Mouse (Mus musculus): ENCODE results near the gene Vmn1r4. TPM values are rescaled to one million over a fixed set of nuclear protein-coding genes. Genes with fewer than 3 reads are reported as not detected.
A peak's percentile ranks its signal among the peaks of the same experiment; 100 is the strongest.

The Vmn1r4 gene
- polyA plus RNA-seq, 1 experiment from 2014 or later, result 0.16 TPM

GRCm38 (mm10) chr6:56923331-56923725 lies 487 bp upstream of the Vmn1r4 start:
- peak overlapping the region; percentile 89 for H3K9ac ChIP-seq (ENCODE audit: low read length)
- peak overlapping the region; percentile 78 for H3K27ac ChIP-seq (ENCODE audit: low read length)
- peak; percentile 7; the same call in 1 of the 2 replicates for ATAC-seq (replicated peaks; ENCODE audit: extremely low read depth, insufficient read depth, low FRiP score)
- H3K36me3 ChIP-seq (ENCODE audit: control insufficient read depth, insufficient read depth), result no peaks in the 10 kb centered on the region
- WGBS, result under 1% methylated on average over 25 of the region's 25 CpGs
- H3K4me2 ChIP-seq (ENCODE audit: low read depth, low read length), result peak overlapping the region; percentile 64
- peak overlapping the region; percentile 88 for H3K4me3 ChIP-seq (ENCODE audit: low read length)
- peaks cover 22% of the 10 kb centered on the region for H3K4me1 ChIP-seq (ENCODE audit: control insufficient read depth, insufficient read depth, low read length)
- H3K27me3 ChIP-seq (ENCODE audit: control insufficient read depth, insufficient read depth, low read length), result no peaks in the 10 kb centered on the region
- no peaks in the 10 kb centered on the region for H3K9me3 ChIP-seq (replicated peaks; ENCODE audit: control insufficient read depth, low read length)

- Histone ChIP-seq H3K27me3 (ENCODE audit: control insufficient read depth, insufficient read depth, low read length) (no peaks in the 10 kb centered on the region), H3K27ac (ENCODE audit: low read length) (no peak overlapping the region), H3K4me2 (ENCODE audit: low read depth, low read length) (no peak overlapping the region), H3K4me3 (ENCODE audit: low read length) (no peak overlapping the region), H3K4me1 (ENCODE audit: control insufficient read depth, insufficient read depth, low read length) (no peaks in the 10 kb centered on the region), H3K36me3 (ENCODE audit: control insufficient read depth, insufficient read depth) (no peaks in the 10 kb centered on the region), H3K9ac (ENCODE audit: low read length) (no peak overlapping the region), H3K9me3 (replicated peaks; ENCODE audit: control insufficient read depth, low read length) (no peaks in the 10 kb centered on the region)
- ATAC-seq (replicated peaks; ENCODE audit: extremely low read depth, insufficient read depth, low FRiP score), result no peak
- 59% methylated on average over 4 of the region's 4 CpGs for WGBS
Measured at GRCm38 (mm10) chr6:56931648-56932415, 8.0 kb downstream of the Vmn1r4 start.

GRCm38 (mm10) chr6:56932464-56932863 lies 8.6 kb downstream of the Vmn1r4 start:
- WGBS, result 49% methylated on average over 2 of the region's 2 CpGs
- no peaks in the 10 kb centered on the region for H3K36me3 ChIP-seq (ENCODE audit: control insufficient read depth, insufficient read depth)
- ATAC-seq (replicated peaks; ENCODE audit: extremely low read depth, insufficient read depth, low FRiP score), result no peak
- no peak overlapping the region for H3K4me3 ChIP-seq (ENCODE audit: low read length)
- no peak overlapping the region for H3K9ac ChIP-seq (ENCODE audit: low read length)
- no peak overlapping the region for H3K27ac ChIP-seq (ENCODE audit: low read length)
- no peak overlapping the region for H3K4me2 ChIP-seq (ENCODE audit: low read depth, low read length)
- H3K9me3 ChIP-seq (replicated peaks; ENCODE audit: control insufficient read depth, low read length), result no peaks in the 10 kb centered on the region
- no peaks in the 10 kb centered on the region for H3K27me3 ChIP-seq (ENCODE audit: control insufficient read depth, insufficient read depth, low read length)
- H3K4me1 ChIP-seq (ENCODE audit: control insufficient read depth, insufficient read depth, low read length), result no peaks in the 10 kb centered on the region

- H3K36me3 ChIP-seq (ENCODE audit: control insufficient read depth, insufficient read depth), result no peaks in the 10 kb centered on the region
- WGBS, result 77% methylated on average over 4 of the region's 4 CpGs
- ATAC-seq (replicated peaks; ENCODE audit: extremely low read depth, insufficient read depth, low FRiP score), result no peak
- no peak overlapping the region for H3K4me3 ChIP-seq (ENCODE audit: low read length)
- H3K9me3 ChIP-seq (replicated peaks; ENCODE audit: control insufficient read depth, low read length), result no peaks in the 10 kb centered on the region
- no peaks in the 10 kb centered on the region for H3K4me1 ChIP-seq (ENCODE audit: control insufficient read depth, insufficient read depth, low read length)
- H3K27ac ChIP-seq (ENCODE audit: low read length), result no peak overlapping the region
- no peak overlapping the region for H3K4me2 ChIP-seq (ENCODE audit: low read depth, low read length)
- no peak overlapping the region for H3K9ac ChIP-seq (ENCODE audit: low read length)
- no peaks in the 10 kb centered on the region for H3K27me3 ChIP-seq (ENCODE audit: control insufficient read depth, insufficient read depth, low read length)
Measured at GRCm38 (mm10) chr6:56934366-56934765, 10.6 kb downstream of the Vmn1r4 start.

- Histone ChIP-seq H3K4me3 (ENCODE audit: low read length) (no peak overlapping the region), H3K27ac (ENCODE audit: low read length) (no peak overlapping the region), H3K9ac (ENCODE audit: low read length) (no peak overlapping the region), H3K27me3 (ENCODE audit: control insufficient read depth, insufficient read depth, low read length) (no peaks in the 10 kb centered on the region), H3K36me3 (ENCODE audit: control insufficient read depth, insufficient read depth) (no peaks in the 10 kb centered on the region), H3K4me2 (ENCODE audit: low read depth, low read length) (no peak overlapping the region), H3K4me1 (ENCODE audit: control insufficient read depth, insufficient read depth, low read length) (no peaks in the 10 kb centered on the region), H3K9me3 (replicated peaks; ENCODE audit: control insufficient read depth, low read length) (no peaks in the 10 kb centered on the region)
- 62% methylated on average over 5 of the region's 5 CpGs for WGBS
- ATAC-seq (replicated peaks; ENCODE audit: extremely low read depth, insufficient read depth, low FRiP score), result no peak
Measured at GRCm38 (mm10) chr6:56956436-56956835, 32.6 kb downstream of the Vmn1r4 start.

GRCm38 (mm10) chr6:56969973-56970372 lies 46.2 kb downstream of the Vmn1r4 start, which contains the start of gene Vmn1r5:
Gene Vmn1r5 (plus strand): TSS chr6:56970273.
- Histone ChIP-seq H3K27ac (ENCODE audit: low read length) (no peak within 1 kb of the TSS), H3K4me3 (ENCODE audit: low read length) (no peak within 1 kb of the TSS), H3K4me2 (ENCODE audit: low read depth, low read length) (no peak within 1 kb of the TSS), H3K9me3 (replicated peaks; ENCODE audit: control insufficient read depth, low read length) (no peaks in the 10 kb centered on the region), H3K36me3 (ENCODE audit: control insufficient read depth, insufficient read depth) (no peaks in the 10 kb centered on the region), H3K27me3 (ENCODE audit: control insufficient read depth, insufficient read depth, low read length) (no peaks in the 10 kb centered on the region), H3K9ac (ENCODE audit: low read length) (no peak within 1 kb of the TSS), H3K4me1 (ENCODE audit: control insufficient read depth, insufficient read depth, low read length) (no peaks in the 10 kb centered on the region)
- ATAC-seq (replicated peaks; ENCODE audit: extremely low read depth, insufficient read depth, low FRiP score), result no peak

- no peak within 1 kb of the TSS for H3K4me2 ChIP-seq (ENCODE audit: low read depth, low read length)
- ATAC-seq (replicated peaks; ENCODE audit: extremely low read depth, insufficient read depth, low FRiP score), result no peak
- WGBS, result 69% methylated on average over 2 of the region's 2 CpGs
Measured at GRCm38 (mm10) chr6:56996943-56997342, 73.1 kb downstream of the Vmn1r4 start, which contains the start of gene Vmn1r6. Gene Vmn1r6 (plus strand): TSS chr6:56997243.

More at GRCm38 (mm10) chr6:56996943-56997342, 73.1 kb downstream of the Vmn1r4 start, which contains the start of gene Vmn1r6:
- no peak within 1 kb of the TSS for H3K27ac ChIP-seq (ENCODE audit: low read length)
- H3K36me3 ChIP-seq (ENCODE audit: control insufficient read depth, insufficient read depth), result no peaks in the 10 kb centered on the region
- H3K4me3 ChIP-seq (ENCODE audit: low read length), result no peak within 1 kb of the TSS
- H3K4me1 ChIP-seq (ENCODE audit: control insufficient read depth, insufficient read depth, low read length), result no peaks in the 10 kb centered on the region
- no peaks in the 10 kb centered on the region for H3K27me3 ChIP-seq (ENCODE audit: control insufficient read depth, insufficient read depth, low read length)
- H3K9me3 ChIP-seq (replicated peaks; ENCODE audit: control insufficient read depth, low read length), result no peaks in the 10 kb centered on the region
- no peak within 1 kb of the TSS for H3K9ac ChIP-seq (ENCODE audit: low read length)

Other genes starting within 250 kb of the Vmn1r4 start
- gene Lsm5, start 219.3 kb upstream of the Vmn1r4 start, polyA plus RNA-seq (2015; fragmentation: Nextera tagmentation; extraction: Ambion mirVana), result 50.7 and 56.3 TPM in 2 replicates
- 7.3 and 7.7 TPM in 2 replicates for gene Avl9, start 209.1 kb upstream of the Vmn1r4 start, polyA plus RNA-seq (2015; fragmentation: Nextera tagmentation; extraction: Ambion mirVana)
- 27.6 and 32.6 TPM in 2 replicates for gene Kbtbd2, start 126.2 kb upstream of the Vmn1r4 start, polyA plus RNA-seq (2015; fragmentation: Nextera tagmentation; extraction: Ambion mirVana)
- gene Fkbp9, start 92.0 kb upstream of the Vmn1r4 start, polyA plus RNA-seq (2015; fragmentation: Nextera tagmentation; extraction: Ambion mirVana), result 138 and 143 TPM in 2 replicates
- gene Nt5c3, start 83 bp upstream of the Vmn1r4 start, polyA plus RNA-seq (2015; fragmentation: Nextera tagmentation; extraction: Ambion mirVana), result 70.6 and 77.0 TPM in 2 replicates
- not detected in 2 replicates for gene Vmn1r5, start 46.3 kb downstream of the Vmn1r4 start, polyA plus RNA-seq (2015; fragmentation: Nextera tagmentation; extraction: Ambion mirVana)
- gene Vmn1r6, start 73.2 kb downstream of the Vmn1r4 start, polyA plus RNA-seq (2015; fragmentation: Nextera tagmentation; extraction: Ambion mirVana), result not detected in 2 replicates
- gene Vmn1r7, start 101.3 kb downstream of the Vmn1r4 start, polyA plus RNA-seq (2015; fragmentation: Nextera tagmentation; extraction: Ambion mirVana), result not detected in 2 replicates
- not detected in 2 replicates for gene Vmn1r8, start 108.3 kb downstream of the Vmn1r4 start, polyA plus RNA-seq (2015; fragmentation: Nextera tagmentation; extraction: Ambion mirVana)
- not detected in 2 replicates for gene Vmn1r9, start 142.8 kb downstream of the Vmn1r4 start, polyA plus RNA-seq (2015; fragmentation: Nextera tagmentation; extraction: Ambion mirVana)
- not detected in 2 replicates for gene Vmn1r10, start 185.4 kb downstream of the Vmn1r4 start, polyA plus RNA-seq (2015; fragmentation: Nextera tagmentation; extraction: Ambion mirVana)
- not detected in 2 replicates for gene Vmn1r11, start 209.4 kb downstream of the Vmn1r4 start, polyA plus RNA-seq (2015; fragmentation: Nextera tagmentation; extraction: Ambion mirVana)
- gene Vmn1r12, start 232.9 kb downstream of the Vmn1r4 start, polyA plus RNA-seq (2015; fragmentation: Nextera tagmentation; extraction: Ambion mirVana), result not detected in 2 replicates